Mouse (Mus musculus): ENCODE data around the gene Gm45808. TPM values are rescaled to one million over a fixed set of nuclear protein-coding genes. Genes with fewer than 3 reads are reported as not detected.
"Not testable (repeated sequence)": the region's sequence is repeated elsewhere in the genome, so short reads cannot be mapped to it uniquely, and the experiment has no call there.

Gm45808 gene
- polyA plus RNA-seq, 1 experiment from 2014 or later: not detected

DNA sequence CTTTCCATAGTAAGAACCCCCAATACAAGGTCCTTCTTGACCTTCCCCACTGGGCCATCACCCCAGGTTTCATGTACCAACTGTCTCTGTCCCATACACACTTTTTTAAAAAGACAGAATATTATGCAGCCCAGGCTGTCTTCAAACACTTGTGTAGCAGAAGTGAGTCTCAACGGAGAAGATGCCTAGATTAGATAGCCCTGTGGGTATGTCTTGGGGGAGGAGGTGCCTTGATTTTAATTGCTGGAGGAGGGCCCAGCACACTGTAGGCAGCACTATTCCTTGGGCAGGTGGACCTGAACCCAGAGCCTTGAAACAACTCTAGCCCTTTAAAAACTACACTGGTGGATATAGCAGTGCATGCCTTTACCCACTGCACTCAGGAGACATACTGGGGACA is 4.4 kb downstream of the Gm45808 start:
- WGBS: 66% methylated on average over 1 of the region's 1 CpGs
- no peaks in the 10 kb centered on the region for H3K9me3 ChIP-seq (replicated peaks)
- H3K4me3 ChIP-seq (replicated peaks): no peak overlapping the region

DNA sequence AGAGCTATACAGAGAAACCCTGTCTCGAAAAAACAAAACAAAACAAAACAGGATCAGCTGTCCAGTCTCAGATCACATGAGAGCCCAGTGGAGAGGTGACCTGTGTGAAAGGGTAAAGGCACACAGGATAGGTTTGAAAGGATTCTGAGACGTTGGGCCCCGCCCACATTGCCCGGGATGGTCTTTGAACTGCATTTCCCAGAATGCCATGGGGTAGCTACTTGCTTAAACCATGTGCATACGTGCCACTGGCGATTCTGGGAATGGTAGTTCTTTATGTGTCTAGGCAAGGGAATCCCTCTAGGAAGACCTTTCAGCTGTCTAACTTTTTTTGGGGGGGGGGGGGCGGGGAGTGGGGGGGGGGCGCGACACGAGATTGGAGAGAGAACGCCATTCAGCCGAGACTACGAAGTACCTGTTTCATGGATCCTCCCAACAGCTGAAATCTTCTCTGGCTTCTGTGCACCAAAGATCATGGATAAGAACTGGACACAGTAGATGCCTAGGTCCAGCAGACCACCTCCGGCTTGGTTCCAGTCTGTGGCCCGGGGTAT is 5.2 kb downstream of the Gm45808 start, which contains the start of gene Tulp2:
Gene Tulp2 (plus strand): TSS at position 504 of the 554 bp plus-strand sequence.
- Histone ChIP-seq H3K9me3 (replicated peaks) (no peaks in the 10 kb centered on the region), H3K36me3 (no peaks in the 10 kb centered on the region), H3K27ac (no peak within 1 kb of the TSS), H3K4me1 (no peaks in the 10 kb centered on the region), H3K4me3 (replicated peaks) (no peak within 1 kb of the TSS), H3K27me3 (no peaks in the 10 kb centered on the region), H3K4me2 (no peak within 1 kb of the TSS), H3K9ac (no peak within 1 kb of the TSS)
- ATAC-seq (replicated peaks; ENCODE audit: low FRiP score): peak; percentile 78
- WGBS: 53% methylated on average over 15 of the region's 15 CpGs

More for the DNA sequence above, 4.4 kb downstream of the Gm45808 start:
- ATAC-seq (replicated peaks; ENCODE audit: low FRiP score): no peak
- no peak overlapping the region for H3K4me2 ChIP-seq
- no peak overlapping the region for H3K27ac ChIP-seq
- no peak overlapping the region for H3K9ac ChIP-seq
- H3K4me1 ChIP-seq: no peaks in the 10 kb centered on the region
- no peaks in the 10 kb centered on the region for H3K36me3 ChIP-seq
- H3K27me3 ChIP-seq: no peaks in the 10 kb centered on the region

- not testable (repeated sequence) for H3K4me3 ChIP-seq (replicated peaks); H3K27me3 ChIP-seq; H3K36me3 ChIP-seq; H3K9ac ChIP-seq; H3K27ac ChIP-seq; H3K4me2 ChIP-seq; H3K9me3 ChIP-seq (replicated peaks); H3K4me1 ChIP-seq; ATAC-seq (replicated peaks; ENCODE audit: low FRiP score)
- 80% methylated on average over 3 of the region's 4 CpGs for WGBS
Measured at GRCm38 (mm10) chr7:45480310-45480709, 6.3 kb downstream of the Gm45808 start.

GRCm38 (mm10) chr7:45478774-45479173 is 7.8 kb downstream of the Gm45808 start:
- no peaks in the 10 kb centered on the region for H3K27me3 ChIP-seq
- no peak for ATAC-seq (replicated peaks; ENCODE audit: low FRiP score)
- no peaks in the 10 kb centered on the region for H3K9me3 ChIP-seq (replicated peaks)
- no peak overlapping the region for H3K4me2 ChIP-seq
- H3K36me3 ChIP-seq: no peaks in the 10 kb centered on the region
- no peak overlapping the region for H3K4me3 ChIP-seq (replicated peaks)
- H3K27ac ChIP-seq: no peak overlapping the region
- WGBS: 92% methylated on average over 7 of the region's 7 CpGs
- H3K4me1 ChIP-seq: 0 out of 2 replicates have a peak, but pooled peaks cover 4% of the 10 kb centered on the region
- no peak overlapping the region for H3K9ac ChIP-seq

DNA sequence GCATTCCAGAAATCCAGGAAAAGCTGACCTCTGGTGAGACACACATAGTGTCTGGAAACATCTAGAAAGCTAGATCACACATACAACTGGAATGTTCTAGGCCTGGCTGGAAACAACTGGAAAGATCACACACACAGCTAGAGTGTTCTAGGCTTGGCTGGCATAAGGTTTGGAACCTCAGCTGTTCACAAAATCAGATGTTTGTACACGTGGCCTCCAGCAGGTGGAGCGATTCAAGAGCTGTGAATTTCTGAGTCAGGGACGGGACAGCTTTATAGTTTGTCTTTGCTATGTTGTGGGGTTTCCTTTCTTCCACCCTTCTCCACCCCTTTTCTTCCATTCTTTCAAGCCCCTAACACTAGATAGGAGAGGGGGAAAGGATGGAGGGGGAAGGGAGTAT is 9.6 kb downstream of the Gm45808 start:
- no peak for ATAC-seq (replicated peaks; ENCODE audit: low FRiP score)
- Histone ChIP-seq H3K36me3 (no peaks in the 10 kb centered on the region), H3K4me1 (0 out of 2 replicates have a peak, but pooled peaks cover 4% of the 10 kb centered on the region), H3K9ac (no peak overlapping the region), H3K27ac (no peak overlapping the region), H3K9me3 (replicated peaks) (no peaks in the 10 kb centered on the region), H3K27me3 (no peaks in the 10 kb centered on the region), H3K4me2 (no peak overlapping the region), H3K4me3 (replicated peaks) (no peak overlapping the region)
- WGBS: 9% methylated on average over 3 of the region's 3 CpGs

DNA sequence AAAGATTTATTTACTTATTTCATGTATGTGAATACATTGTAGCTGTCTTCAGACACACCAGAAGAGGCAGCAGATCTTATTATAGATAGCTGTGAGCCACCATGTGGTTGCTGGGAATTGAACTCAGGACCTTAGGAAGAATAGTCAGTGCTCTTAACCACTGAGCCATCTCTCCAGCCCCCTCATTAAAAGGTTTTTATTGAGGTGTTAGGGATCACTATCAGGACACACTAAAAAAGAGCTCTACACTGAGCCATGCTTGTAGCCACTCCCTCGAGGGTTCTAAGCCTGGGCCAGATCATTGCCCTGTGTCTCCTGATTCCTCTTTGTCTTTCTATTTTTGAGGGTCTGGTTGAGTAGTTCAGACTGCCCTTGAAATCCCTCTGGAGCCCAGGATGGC is 10.2 kb downstream of the Gm45808 start:
- no peak overlapping the region for H3K4me2 ChIP-seq
- WGBS: 44% methylated on average over 1 of the region's 1 CpGs

DNA sequence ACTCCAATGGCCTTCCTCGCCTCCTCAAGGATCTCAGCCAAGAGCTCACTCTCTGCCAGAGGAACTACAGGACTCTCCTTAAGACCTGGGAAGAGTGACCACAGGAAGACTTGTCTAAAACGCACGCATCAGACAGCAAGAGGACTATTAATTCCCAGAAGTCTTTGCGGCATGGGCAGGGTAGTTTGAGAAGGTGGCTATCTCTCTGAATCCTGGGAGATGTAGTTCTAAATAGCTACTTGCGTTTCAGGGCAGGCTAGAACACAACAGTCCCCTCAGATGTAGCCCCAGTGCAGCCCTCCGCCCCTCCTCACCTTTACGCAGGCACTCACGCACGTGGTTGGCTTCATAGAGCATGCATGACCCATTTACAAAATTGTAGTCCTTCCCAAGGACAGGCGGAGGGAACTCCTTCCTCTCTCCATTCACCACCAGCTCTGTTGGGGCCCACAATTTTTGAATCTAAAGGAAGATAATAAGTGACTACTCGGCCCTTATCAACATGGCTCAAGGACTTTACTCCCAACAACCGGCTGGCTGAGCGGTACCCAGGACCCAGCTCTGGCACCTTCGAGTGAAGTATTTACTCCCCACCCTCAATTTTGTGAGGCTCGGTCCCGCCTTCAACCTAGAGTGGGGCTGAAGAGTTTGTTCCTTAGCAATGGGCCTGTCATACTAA is 11.2 kb downstream of the Gm45808 start:
- Histone ChIP-seq H3K4me3 (replicated peaks) (peak overlapping the region; percentile 30; the same call in 1 of the 2 replicates), H3K27ac (no peak overlapping the region), H3K4me1 (0 out of 2 replicates have a peak, but pooled peaks cover 4% of the 10 kb centered on the region), H3K27me3 (no peaks in the 10 kb centered on the region), H3K9me3 (replicated peaks) (no peaks in the 10 kb centered on the region), H3K36me3 (no peaks in the 10 kb centered on the region), H3K4me2 (peak overlapping the region; percentile 52), H3K9ac (peak overlapping the region; percentile 26; the same call in 1 of the 2 replicates)
- WGBS: 67% methylated on average over 16 of the region's 16 CpGs
- ATAC-seq (replicated peaks; ENCODE audit: low FRiP score): peak; percentile 37; the same call in 1 of the 2 replicates

More for the DNA sequence above, 10.2 kb downstream of the Gm45808 start:
- no peak overlapping the region for H3K4me3 ChIP-seq (replicated peaks)
- H3K27me3 ChIP-seq: no peaks in the 10 kb centered on the region
- H3K9ac ChIP-seq: no peak overlapping the region
- no peaks in the 10 kb centered on the region for H3K36me3 ChIP-seq
- no peak for ATAC-seq (replicated peaks; ENCODE audit: low FRiP score)
- H3K4me1 ChIP-seq: 0 out of 2 replicates have a peak, but pooled peaks cover 4% of the 10 kb centered on the region
- H3K27ac ChIP-seq: no peak overlapping the region
- no peaks in the 10 kb centered on the region for H3K9me3 ChIP-seq (replicated peaks)

GRCm38 (mm10) chr7:45470869-45471268 is 15.7 kb downstream of the Gm45808 start:
- no peak overlapping the region for H3K4me3 ChIP-seq (replicated peaks)
- no peaks in the 10 kb centered on the region for H3K9me3 ChIP-seq (replicated peaks)
- no peaks in the 10 kb centered on the region for H3K36me3 ChIP-seq
- no peak overlapping the region for H3K4me2 ChIP-seq
- H3K4me1 ChIP-seq: peaks cover 14% of the 10 kb centered on the region
- no peak overlapping the region for H3K9ac ChIP-seq
- H3K27ac ChIP-seq: no peak overlapping the region
- 8% methylated on average over 3 of the region's 3 CpGs for WGBS
- no peak for ATAC-seq (replicated peaks; ENCODE audit: low FRiP score)
- H3K27me3 ChIP-seq: no peaks in the 10 kb centered on the region

DNA sequence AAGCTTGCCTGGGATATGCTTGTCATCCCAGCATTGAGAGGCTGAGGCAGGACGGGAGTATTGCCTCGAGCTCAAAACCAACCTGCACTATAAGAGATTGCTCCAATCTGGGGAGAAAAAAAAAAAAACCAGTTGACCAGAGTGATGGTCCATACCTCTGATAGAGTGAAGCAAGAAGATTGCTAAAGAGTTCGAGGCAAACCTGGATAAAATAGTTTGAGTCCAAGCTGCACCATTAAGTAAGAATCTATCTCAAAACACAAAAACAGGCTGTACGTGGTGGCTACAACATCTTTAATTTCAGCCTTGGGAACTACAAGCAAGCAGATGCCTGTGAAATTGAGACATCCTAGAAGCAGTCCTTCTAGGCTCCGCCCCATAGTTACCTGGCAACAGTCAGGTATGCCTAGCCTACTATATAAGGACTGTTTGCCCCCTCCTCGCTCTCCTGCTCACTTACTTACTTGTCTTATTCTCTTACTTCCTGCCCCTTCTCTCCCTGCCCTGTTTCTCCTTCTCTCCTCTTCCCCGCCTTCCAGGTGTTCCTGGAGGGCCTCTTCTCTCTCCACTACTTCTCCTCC is 19.4 kb downstream of the Gm45808 start:
- Histone ChIP-seq H3K4me3 (replicated peaks) (peak overlapping the region; percentile 96), H3K27me3 (no peaks in the 10 kb centered on the region), H3K27ac (no peak overlapping the region; the same call in none of the 2 replicates), H3K36me3 (peaks cover 33% of the 10 kb centered on the region), H3K4me1 (peaks cover 21% of the 10 kb centered on the region), H3K9me3 (replicated peaks) (no peaks in the 10 kb centered on the region), H3K4me2 (peak overlapping the region; percentile 87), H3K9ac (peak overlapping the region; percentile 85; the same call in 1 of the 2 replicates)
- ATAC-seq (replicated peaks; ENCODE audit: low FRiP score): no peak; the same call in 1 of the 2 replicates
- WGBS: 35% methylated on average over 7 of the region's 7 CpGs

DNA sequence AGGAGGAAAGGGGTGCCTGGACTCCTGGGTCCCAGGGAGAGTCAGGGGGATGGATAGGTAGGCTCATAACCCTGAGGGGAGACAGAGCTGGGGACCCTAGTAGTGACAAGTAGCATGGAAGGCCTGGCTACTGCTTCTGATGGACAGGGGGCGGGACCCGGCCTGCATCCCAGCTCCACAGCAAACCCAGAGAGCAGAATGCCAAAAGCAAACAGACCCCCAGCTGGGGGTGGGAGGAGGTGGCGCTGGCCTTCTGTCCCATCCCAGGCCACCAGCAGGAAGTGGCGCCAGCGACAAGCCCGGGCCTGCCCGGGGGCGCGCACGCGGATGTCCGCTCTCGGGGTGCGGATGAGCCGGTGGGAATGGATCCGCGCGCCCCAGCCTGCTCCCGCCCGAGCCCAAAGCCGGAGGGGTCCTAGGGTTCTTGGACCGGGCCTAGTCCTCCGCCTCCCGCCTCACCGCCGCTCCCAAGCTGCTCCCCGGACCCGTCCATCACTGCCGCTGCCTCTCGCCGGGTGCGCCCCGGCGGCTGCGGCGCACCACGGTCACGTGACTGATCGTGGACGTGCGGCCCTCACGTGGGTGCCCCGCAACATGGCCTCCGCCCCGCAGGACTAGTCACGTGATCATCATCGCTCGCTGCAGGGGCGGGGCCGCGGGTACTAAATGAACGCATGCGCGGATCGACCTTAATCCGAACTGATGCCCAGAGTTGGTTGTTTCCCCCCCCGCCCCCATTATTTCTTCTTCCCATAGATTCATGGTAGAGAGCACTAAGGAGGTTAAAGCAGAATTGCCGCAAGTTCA is 20.1 kb downstream of the Gm45808 start, which contains the start of gene Bax:
Gene Bax (minus strand): TSS at position 616 of the 807 bp plus-strand sequence.
- WGBS: under 1% methylated on average over 57 of the region's 58 CpGs
- Histone ChIP-seq H3K4me2 (peak within 1 kb of the TSS; percentile 87), H3K4me3 (replicated peaks) (peak within 1 kb of the TSS; percentile 96)

GRCm38 (mm10) chr7:45465549-45465948 is 21.1 kb downstream of the Gm45808 start:
- H3K9ac ChIP-seq: peak overlapping the region; percentile 85; the same call in 1 of the 2 replicates
- no peak overlapping the region for H3K27ac ChIP-seq
- H3K36me3 ChIP-seq: peaks cover 41% of the 10 kb centered on the region
- 84% methylated on average over 9 of the region's 9 CpGs for WGBS
- peak overlapping the region; percentile 87 for H3K4me2 ChIP-seq
- H3K4me3 ChIP-seq (replicated peaks): peak overlapping the region; percentile 96
- no peaks in the 10 kb centered on the region for H3K9me3 ChIP-seq (replicated peaks)
- no peaks in the 10 kb centered on the region for H3K27me3 ChIP-seq
- ATAC-seq (replicated peaks; ENCODE audit: low FRiP score): no peak; the same call in 1 of the 2 replicates
- peaks cover 35% of the 10 kb centered on the region for H3K4me1 ChIP-seq

More for the DNA sequence above, 20.1 kb downstream of the Gm45808 start, which contains the start of gene Bax:
- H3K36me3 ChIP-seq: peaks cover 40% of the 10 kb centered on the region
- H3K9me3 ChIP-seq (replicated peaks): no peaks in the 10 kb centered on the region
- H3K27me3 ChIP-seq: no peaks in the 10 kb centered on the region
- peaks cover 27% of the 10 kb centered on the region for H3K4me1 ChIP-seq
- peak within 1 kb of the TSS; percentile 85 for H3K9ac ChIP-seq
- peak within 1 kb of the TSS; percentile 81 for H3K27ac ChIP-seq
- peak; percentile 79 for ATAC-seq (replicated peaks; ENCODE audit: low FRiP score)

Data from kidney, embryonic 15.5 days (tissue).